Mouse (Mus musculus): Measurements from ENCODE around the gene 5430419D17Rik. TPM values are rescaled to one million over a fixed set of nuclear protein-coding genes. Genes with fewer than 3 reads are reported as not detected.
A peak's percentile ranks its signal among the peaks of the same experiment; 100 is the strongest.

Gene 5430419D17Rik
- polyA plus RNA-seq, 1 experiment from 2014 or later = not detected

DNA sequence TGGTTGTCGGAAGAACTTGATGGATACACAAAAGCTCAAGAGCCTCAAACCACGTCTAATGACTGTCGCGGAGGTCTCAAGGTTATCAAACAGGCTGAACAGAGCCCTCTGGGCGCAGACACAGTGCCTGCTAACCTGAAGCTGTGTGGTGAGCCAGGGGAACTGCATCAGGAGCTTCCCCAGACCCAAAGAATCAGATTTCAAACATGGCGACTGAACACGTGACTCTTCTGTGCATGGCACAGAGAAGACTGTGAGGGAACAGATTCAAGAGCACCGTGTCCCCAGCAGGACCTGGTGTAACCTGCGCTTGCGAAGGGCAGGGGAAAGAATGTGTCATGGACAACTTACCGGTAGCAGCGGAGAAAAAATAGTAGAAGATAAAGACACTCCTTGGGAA lies 143.4 kb downstream of the 5430419D17Rik start:
- Histone ChIP-seq H3K9me3 (replicated peaks; ENCODE audit: control insufficient read depth, low read length) (no peaks in the 10 kb centered on the region), H3K9ac (replicated peaks; ENCODE audit: low read length) (no peak overlapping the region), H3K27me3 (ENCODE audit: control insufficient read depth, insufficient read depth, low read length) (no peaks in the 10 kb centered on the region), H3K36me3 (replicated peaks; ENCODE audit: control insufficient read depth, insufficient read depth, low read depth, low read length) (no peaks in the 10 kb centered on the region), H3K4me3 (ENCODE audit: low read depth, low read length) (no peak overlapping the region), H3K4me2 (ENCODE audit: low read depth, low read length) (no peak overlapping the region), H3K4me1 (ENCODE audit: control insufficient read depth, insufficient read depth, low read length) (no peaks in the 10 kb centered on the region), H3K27ac (replicated peaks; ENCODE audit: low read depth, low read length) (no peak overlapping the region)
- 70% methylated on average over 12 of the region's 12 CpGs for WGBS
- ATAC-seq (replicated peaks; ENCODE audit: insufficient number of reproducible peaks, low FRiP score, low TSS enrichment, low read depth) = no peak
- peak; percentile 9 for DNase-seq (ENCODE audit: low spot score)

DNA sequence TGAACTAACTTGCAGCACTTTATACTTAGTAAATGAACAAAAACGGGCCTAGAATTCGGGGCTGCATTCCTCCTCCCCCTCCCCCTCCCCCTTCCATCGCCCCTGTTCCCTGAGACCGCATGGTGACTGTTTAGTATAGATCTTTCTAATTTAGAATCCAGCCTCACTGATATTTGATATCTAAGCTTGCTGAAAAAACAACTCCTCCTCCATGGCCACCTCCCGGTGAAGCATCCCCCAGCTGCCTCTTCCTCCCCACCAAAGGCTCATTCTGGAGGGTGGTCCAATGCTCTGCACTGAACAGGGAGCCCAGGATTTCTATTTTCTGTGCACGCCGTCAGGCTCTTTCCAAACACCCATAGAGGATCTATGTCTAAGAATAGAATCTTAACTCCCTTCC lies 144.1 kb downstream of the 5430419D17Rik start:
- Histone ChIP-seq H3K27me3 (ENCODE audit: control insufficient read depth, insufficient read depth, low read length) (no peaks in the 10 kb centered on the region), H3K4me2 (ENCODE audit: low read depth, low read length) (no peak overlapping the region), H3K9me3 (replicated peaks; ENCODE audit: control insufficient read depth, low read length) (no peaks in the 10 kb centered on the region), H3K36me3 (replicated peaks; ENCODE audit: control insufficient read depth, insufficient read depth, low read depth, low read length) (no peaks in the 10 kb centered on the region), H3K27ac (replicated peaks; ENCODE audit: low read depth, low read length) (no peak overlapping the region), H3K4me3 (ENCODE audit: low read depth, low read length) (no peak overlapping the region), H3K9ac (replicated peaks; ENCODE audit: low read length) (no peak overlapping the region), H3K4me1 (ENCODE audit: control insufficient read depth, insufficient read depth, low read length) (no peaks in the 10 kb centered on the region)
- 70% methylated on average over 6 of the region's 7 CpGs for WGBS
- no peak for ATAC-seq (replicated peaks; ENCODE audit: insufficient number of reproducible peaks, low FRiP score, low TSS enrichment, low read depth)
- no peak for DNase-seq (ENCODE audit: low spot score)

DNA sequence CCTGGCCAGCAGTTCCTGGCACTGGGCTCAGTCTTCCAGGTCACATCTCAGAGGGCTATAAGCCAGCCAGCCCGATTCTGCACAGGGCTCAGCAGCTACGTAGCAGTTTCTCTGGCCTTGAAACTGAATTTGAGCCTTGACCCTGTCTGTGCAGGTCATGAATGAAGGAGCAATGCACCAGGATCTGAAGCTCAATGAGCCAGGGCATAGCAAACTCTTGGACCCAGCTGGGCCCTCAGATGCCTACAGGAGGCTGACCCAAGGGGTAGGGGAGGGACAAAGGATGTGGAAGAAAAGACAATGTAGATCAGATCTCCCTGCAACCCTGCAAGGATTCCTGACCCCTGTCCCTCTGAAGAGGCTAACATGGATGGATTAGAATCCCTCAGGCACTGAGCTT lies 148.0 kb downstream of the 5430419D17Rik start, which contains the start of gene Cuzd1:
Gene Cuzd1 (minus strand): TSS at position 101 of the 400 bp plus-strand sequence.
- H3K4me3 ChIP-seq (ENCODE audit: low read depth, low read length) = no peak within 1 kb of the TSS
- no peak within 1 kb of the TSS for H3K27ac ChIP-seq (replicated peaks; ENCODE audit: low read depth, low read length)
- no peaks in the 10 kb centered on the region for H3K4me1 ChIP-seq (ENCODE audit: control insufficient read depth, insufficient read depth, low read length)
- no peaks in the 10 kb centered on the region for H3K36me3 ChIP-seq (replicated peaks; ENCODE audit: control insufficient read depth, insufficient read depth, low read depth, low read length)
- H3K27me3 ChIP-seq (ENCODE audit: control insufficient read depth, insufficient read depth, low read length) = no peaks in the 10 kb centered on the region
- WGBS = 91% methylated on average over 2 of the region's 2 CpGs
- DNase-seq (ENCODE audit: low spot score) = no peak
- no peak within 1 kb of the TSS for H3K9ac ChIP-seq (replicated peaks; ENCODE audit: low read length)
- no peaks in the 10 kb centered on the region for H3K9me3 ChIP-seq (replicated peaks; ENCODE audit: control insufficient read depth, low read length)
- ATAC-seq (replicated peaks; ENCODE audit: insufficient number of reproducible peaks, low FRiP score, low TSS enrichment, low read depth) = no peak
- H3K4me2 ChIP-seq (ENCODE audit: low read depth, low read length) = no peak within 1 kb of the TSS

DNA sequence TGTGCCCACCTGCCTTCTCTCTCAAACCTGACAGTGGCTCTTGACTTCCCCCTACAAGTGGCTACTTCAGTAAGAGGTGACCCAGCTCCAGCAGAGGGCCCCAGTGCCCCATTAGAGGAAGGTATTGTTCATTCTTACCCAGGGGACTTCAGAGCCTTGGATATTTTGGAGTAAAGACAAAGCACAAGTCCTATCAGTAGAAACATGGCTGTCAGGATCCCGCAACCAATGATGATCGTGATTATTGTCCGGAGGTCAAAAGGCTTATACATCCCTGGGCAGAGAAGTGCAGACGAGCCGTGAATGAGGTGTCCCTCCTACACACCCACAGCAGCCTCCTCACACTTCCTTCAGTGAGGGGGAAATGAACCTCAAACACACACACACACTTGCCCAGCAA lies 152.9 kb downstream of the 5430419D17Rik start:
- ATAC-seq (replicated peaks; ENCODE audit: insufficient number of reproducible peaks, low FRiP score, low TSS enrichment, low read depth) (no peak), DNase-seq (ENCODE audit: low spot score) (no peak)
- no peaks in the 10 kb centered on the region for H3K36me3 ChIP-seq (replicated peaks; ENCODE audit: control insufficient read depth, insufficient read depth, low read depth, low read length)
- H3K4me3 ChIP-seq (ENCODE audit: low read depth, low read length) = no peak overlapping the region
- H3K27ac ChIP-seq (replicated peaks; ENCODE audit: low read depth, low read length) = no peak overlapping the region
- H3K4me2 ChIP-seq (ENCODE audit: low read depth, low read length) = no peak overlapping the region
- no peaks in the 10 kb centered on the region for H3K27me3 ChIP-seq (ENCODE audit: control insufficient read depth, insufficient read depth, low read length)
- H3K9ac ChIP-seq (replicated peaks; ENCODE audit: low read length) = no peak overlapping the region
- no peaks in the 10 kb centered on the region for H3K9me3 ChIP-seq (replicated peaks; ENCODE audit: control insufficient read depth, low read length)
- H3K4me1 ChIP-seq (ENCODE audit: control insufficient read depth, insufficient read depth, low read length) = no peaks in the 10 kb centered on the region
- WGBS = 87% methylated on average over 5 of the region's 5 CpGs

DNA sequence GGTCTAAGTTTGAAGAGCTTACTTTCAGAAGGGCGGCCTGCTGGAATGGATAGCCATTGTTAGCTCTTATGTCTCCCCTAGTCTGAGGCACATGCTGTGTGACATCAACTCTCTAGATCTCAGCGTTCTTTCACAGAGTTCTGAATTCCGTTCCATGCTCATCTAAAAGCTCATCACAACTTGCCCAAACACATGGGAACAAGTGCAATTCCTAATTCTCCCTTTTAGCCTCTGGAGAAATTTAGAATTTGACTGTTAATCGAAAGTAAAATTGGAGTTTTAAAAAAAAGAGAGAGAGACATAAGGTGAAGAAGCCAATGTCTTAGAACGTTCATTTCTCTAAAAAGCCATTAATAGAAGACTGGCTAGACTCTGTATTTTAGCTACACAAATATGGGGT lies 155.2 kb downstream of the 5430419D17Rik start, which contains the start of gene Fam24b:
Gene Fam24b (minus strand): TSS at position 101 of the 400 bp plus-strand sequence.
- WGBS = 92% methylated on average over 5 of the region's 5 CpGs
- Histone ChIP-seq H3K4me3 (ENCODE audit: low read depth, low read length) (no peak within 1 kb of the TSS), H3K36me3 (replicated peaks; ENCODE audit: control insufficient read depth, insufficient read depth, low read depth, low read length) (no peaks in the 10 kb centered on the region), H3K9me3 (replicated peaks; ENCODE audit: control insufficient read depth, low read length) (no peaks in the 10 kb centered on the region), H3K9ac (replicated peaks; ENCODE audit: low read length) (no peak within 1 kb of the TSS), H3K27me3 (ENCODE audit: control insufficient read depth, insufficient read depth, low read length) (no peaks in the 10 kb centered on the region), H3K4me2 (ENCODE audit: low read depth, low read length) (no peak within 1 kb of the TSS), H3K27ac (replicated peaks; ENCODE audit: low read depth, low read length) (no peak within 1 kb of the TSS), H3K4me1 (ENCODE audit: control insufficient read depth, insufficient read depth, low read length) (no peaks in the 10 kb centered on the region)
- ATAC-seq (replicated peaks; ENCODE audit: insufficient number of reproducible peaks, low FRiP score, low TSS enrichment, low read depth) = no peak
- DNase-seq (ENCODE audit: low spot score) = no peak

DNA sequence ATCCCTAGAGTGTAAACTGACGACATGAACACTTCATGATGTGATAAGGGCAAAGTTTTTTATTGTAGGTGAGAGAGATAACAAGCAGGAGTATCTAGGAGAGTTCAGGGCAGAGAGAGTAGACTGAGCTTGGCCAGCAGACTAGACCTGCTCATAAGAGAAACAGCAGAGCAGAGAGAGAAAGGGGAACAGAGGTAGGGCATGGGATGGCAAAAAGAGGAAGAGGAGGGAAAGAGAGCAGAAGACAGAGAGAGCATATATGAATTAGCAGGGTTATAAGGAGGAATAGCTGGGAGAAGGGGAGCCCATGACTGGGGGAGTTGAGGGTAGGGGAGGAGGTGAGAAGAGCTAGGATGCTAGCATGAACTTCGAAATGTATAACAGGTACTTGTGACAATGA lies 157.5 kb downstream of the 5430419D17Rik start:
- H3K4me3 ChIP-seq (ENCODE audit: low read depth, low read length) = no peak overlapping the region
- no peak overlapping the region for H3K4me2 ChIP-seq (ENCODE audit: low read depth, low read length)
- ATAC-seq (replicated peaks; ENCODE audit: insufficient number of reproducible peaks, low FRiP score, low TSS enrichment, low read depth) = no peak
- H3K36me3 ChIP-seq (replicated peaks; ENCODE audit: control insufficient read depth, insufficient read depth, low read depth, low read length) = no peaks in the 10 kb centered on the region
- no peaks in the 10 kb centered on the region for H3K27me3 ChIP-seq (ENCODE audit: control insufficient read depth, insufficient read depth, low read length)
- DNase-seq (ENCODE audit: low spot score) = no peak
- 67% methylated on average over 2 of the region's 2 CpGs for WGBS
- H3K9ac ChIP-seq (replicated peaks; ENCODE audit: low read length) = no peak overlapping the region
- H3K4me1 ChIP-seq (ENCODE audit: control insufficient read depth, insufficient read depth, low read length) = no peaks in the 10 kb centered on the region
- H3K9me3 ChIP-seq (replicated peaks; ENCODE audit: control insufficient read depth, low read length) = no peaks in the 10 kb centered on the region
- no peak overlapping the region for H3K27ac ChIP-seq (replicated peaks; ENCODE audit: low read depth, low read length)

DNA sequence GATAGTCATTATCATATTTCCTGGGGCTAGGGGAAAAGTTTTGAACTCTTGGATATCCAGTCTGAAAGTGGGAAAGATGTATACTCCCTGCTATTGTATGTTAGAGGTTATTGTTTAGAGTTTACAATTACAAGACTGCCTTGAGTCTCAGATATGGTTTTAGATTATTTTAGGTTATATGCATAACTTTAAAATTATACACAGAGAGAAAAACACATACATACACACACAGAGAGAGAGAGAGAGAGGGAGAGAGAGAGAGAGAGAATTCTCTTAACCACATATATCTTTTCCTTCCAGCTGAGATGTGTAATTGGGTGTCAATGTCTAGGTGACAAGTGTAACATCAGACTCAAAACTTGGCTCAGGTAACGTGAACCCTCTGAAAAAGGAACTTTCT lies 159.4 kb downstream of the 5430419D17Rik start, which contains the start of gene Fam24a:
Gene Fam24a (plus strand): TSS at position 301 of the 400 bp plus-strand sequence.
- Histone ChIP-seq H3K4me3 (ENCODE audit: low read depth, low read length) (no peak within 1 kb of the TSS), H3K9me3 (replicated peaks; ENCODE audit: control insufficient read depth, low read length) (no peaks in the 10 kb centered on the region), H3K36me3 (replicated peaks; ENCODE audit: control insufficient read depth, insufficient read depth, low read depth, low read length) (no peaks in the 10 kb centered on the region), H3K27ac (replicated peaks; ENCODE audit: low read depth, low read length) (no peak within 1 kb of the TSS), H3K27me3 (ENCODE audit: control insufficient read depth, insufficient read depth, low read length) (no peaks in the 10 kb centered on the region), H3K4me2 (ENCODE audit: low read depth, low read length) (no peak within 1 kb of the TSS), H3K9ac (replicated peaks; ENCODE audit: low read length) (no peak within 1 kb of the TSS), H3K4me1 (ENCODE audit: control insufficient read depth, insufficient read depth, low read length) (no peaks in the 10 kb centered on the region)
- ATAC-seq (replicated peaks; ENCODE audit: insufficient number of reproducible peaks, low FRiP score, low TSS enrichment, low read depth) (no peak), DNase-seq (ENCODE audit: low spot score) (no peak)
- 41% methylated on average over 1 of the region's 1 CpGs for WGBS

DNA sequence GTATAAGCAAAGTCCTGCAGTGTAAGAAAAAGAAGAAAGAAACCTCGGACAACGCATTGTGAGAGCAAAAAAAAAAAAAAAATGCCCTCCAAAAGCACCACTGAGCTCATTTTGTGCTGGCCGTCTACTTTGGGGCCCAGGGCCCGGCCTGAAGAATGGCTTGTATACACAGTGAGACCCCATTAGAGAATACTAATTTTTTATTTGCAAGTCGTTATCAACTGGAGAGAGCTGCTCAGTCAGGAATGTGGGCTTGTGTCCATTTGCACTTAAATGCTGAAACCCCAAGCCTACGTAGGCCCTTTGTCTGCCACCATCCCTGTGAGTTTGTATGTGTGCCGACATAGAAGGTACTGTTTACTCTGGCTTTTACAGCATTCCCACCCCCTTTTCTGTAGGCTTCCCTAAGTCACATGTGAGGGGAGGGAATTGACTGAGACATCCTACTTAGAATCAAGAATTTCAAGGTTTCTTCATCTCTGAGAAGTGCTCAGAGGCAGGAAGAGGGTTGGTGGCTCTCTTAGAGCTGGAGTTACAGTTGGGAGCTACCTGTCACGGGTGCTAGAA lies 163.4 kb downstream of the 5430419D17Rik start:
- Histone ChIP-seq H3K4me1 (ENCODE audit: control insufficient read depth, insufficient read depth, low read length) (no peaks in the 10 kb centered on the region), H3K9ac (replicated peaks; ENCODE audit: low read length) (no peak overlapping the region), H3K36me3 (replicated peaks; ENCODE audit: control insufficient read depth, insufficient read depth, low read depth, low read length) (peaks cover 3% of the 10 kb centered on the region; the same call in 1 of the 2 replicates), H3K27me3 (ENCODE audit: control insufficient read depth, insufficient read depth, low read length) (no peaks in the 10 kb centered on the region), H3K27ac (replicated peaks; ENCODE audit: low read depth, low read length) (no peak overlapping the region), H3K4me3 (ENCODE audit: low read depth, low read length) (no peak overlapping the region), H3K4me2 (ENCODE audit: low read depth, low read length) (no peak overlapping the region), H3K9me3 (replicated peaks; ENCODE audit: control insufficient read depth, low read length) (no peaks in the 10 kb centered on the region)
- WGBS = 74% methylated on average over 8 of the region's 8 CpGs
- no peak for ATAC-seq (replicated peaks; ENCODE audit: insufficient number of reproducible peaks, low FRiP score, low TSS enrichment, low read depth)
- DNase-seq (ENCODE audit: low spot score) = no peak
